Mouse (Mus musculus): ENCODE results near the gene Rsg1.

The Rsg1 gene

GRCm38 (mm10) chr4:141211646-141212045, 2.1 kb upstream of the Rsg1 start:
- WGBS, result over 99% methylated on average over 4 of the region's 4 CpGs

DNA sequence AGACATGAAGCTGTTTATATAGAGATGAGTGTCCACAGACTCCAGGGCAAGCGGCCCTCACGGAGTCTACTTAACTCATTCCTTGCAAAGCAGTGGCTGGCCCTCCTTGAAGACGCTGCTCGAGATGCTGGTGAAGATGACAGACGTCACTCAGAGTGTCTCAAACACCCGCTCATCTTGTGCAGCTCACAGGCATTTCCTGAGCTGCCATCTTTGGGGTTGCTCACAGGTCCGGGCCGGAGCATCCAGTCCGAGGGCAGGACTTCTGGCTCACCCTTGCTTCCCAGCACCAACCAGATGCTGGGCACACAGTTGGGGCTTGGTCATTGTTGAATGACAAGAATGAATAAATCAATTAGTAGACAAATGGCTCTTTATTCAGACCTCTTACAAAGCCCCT, 864 bp upstream of the Rsg1 start:
- WGBS, result 79% methylated on average over 9 of the region's 9 CpGs

GRCm38 (mm10) chr4:141213342-141213741, 414 bp upstream of the Rsg1 start:
- 47% methylated on average over 2 of the region's 2 CpGs for WGBS

DNA sequence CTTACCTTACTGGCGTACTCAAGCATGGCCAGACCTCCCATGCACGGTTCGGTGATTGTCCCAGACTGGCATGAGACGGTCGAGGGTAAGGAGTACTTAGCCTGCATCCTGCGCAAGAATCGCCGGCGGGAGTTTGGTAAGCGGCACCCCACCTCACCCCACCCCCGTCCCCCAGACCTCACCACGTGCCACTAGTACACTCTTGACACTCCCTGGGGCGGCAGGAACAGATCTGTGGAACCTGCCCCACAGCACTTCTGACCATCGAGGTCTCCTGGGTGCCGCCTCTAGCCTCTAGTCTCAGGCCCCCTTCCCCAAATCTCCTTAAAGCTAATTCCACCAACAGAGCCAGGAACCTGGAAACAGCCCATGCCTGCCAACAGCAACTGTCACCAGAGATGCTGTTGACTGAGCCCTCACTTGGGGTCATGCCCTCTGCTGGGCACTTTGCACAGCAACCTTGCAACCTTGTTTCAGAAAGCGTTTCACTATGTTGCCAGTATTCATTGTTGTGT, 638 bp downstream of the Rsg1 start:
- 2% methylated on average over 16 of the region's 16 CpGs for WGBS

GRCm38 (mm10) chr4:141219583-141220213, 5.9 kb downstream of the Rsg1 start:
- WGBS, result 90% methylated on average over 20 of the region's 20 CpGs

DNA sequence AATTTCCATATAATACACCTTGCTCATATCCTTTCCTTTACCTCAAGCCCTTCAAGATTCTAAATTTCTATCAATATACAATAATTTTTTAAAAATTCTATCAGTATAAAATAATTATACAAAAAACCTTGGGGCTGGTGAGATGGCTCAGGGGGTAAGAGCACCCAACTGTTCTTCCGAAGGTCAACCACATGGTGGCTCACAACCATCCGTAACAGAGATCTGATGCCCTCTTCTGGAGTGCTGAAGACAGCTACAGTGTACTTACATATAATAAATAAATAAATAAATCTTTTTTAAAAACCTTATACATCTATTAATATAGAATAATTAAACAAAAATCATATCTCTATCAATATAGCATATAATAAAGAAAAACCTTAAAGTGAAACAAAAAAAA, 8.1 kb downstream of the Rsg1 start:
- 80% methylated on average over 2 of the region's 2 CpGs for WGBS

- WGBS, result 91% methylated on average over 5 of the region's 5 CpGs
Measured at GRCm38 (mm10) chr4:141222752-141223151, 9.0 kb downstream of the Rsg1 start.

GRCm38 (mm10) chr4:141228687-141229086, 14.9 kb downstream of the Rsg1 start:
- 91% methylated on average over 7 of the region's 7 CpGs for WGBS

DNA sequence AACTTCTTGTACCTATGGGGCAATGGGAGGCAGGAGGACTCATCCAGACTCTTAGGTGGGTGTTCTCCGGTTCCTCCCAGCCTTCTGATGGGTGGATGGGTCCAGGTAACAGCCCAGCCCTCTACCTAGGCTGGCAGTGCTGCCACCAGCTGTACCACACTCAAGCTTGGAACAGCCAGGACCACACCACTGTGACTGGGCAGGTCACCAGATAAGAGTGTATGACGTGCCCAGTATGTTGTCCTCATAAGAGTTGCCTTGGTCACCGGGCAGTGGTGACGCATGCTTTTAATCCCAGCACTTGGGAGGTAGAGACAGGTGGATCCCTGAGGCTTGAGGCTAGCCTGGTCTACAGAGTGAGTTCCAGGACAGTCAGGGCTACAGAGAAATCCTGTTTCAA, 19.4 kb downstream of the Rsg1 start:
- WGBS, result 93% methylated on average over 4 of the region's 4 CpGs

DNA sequence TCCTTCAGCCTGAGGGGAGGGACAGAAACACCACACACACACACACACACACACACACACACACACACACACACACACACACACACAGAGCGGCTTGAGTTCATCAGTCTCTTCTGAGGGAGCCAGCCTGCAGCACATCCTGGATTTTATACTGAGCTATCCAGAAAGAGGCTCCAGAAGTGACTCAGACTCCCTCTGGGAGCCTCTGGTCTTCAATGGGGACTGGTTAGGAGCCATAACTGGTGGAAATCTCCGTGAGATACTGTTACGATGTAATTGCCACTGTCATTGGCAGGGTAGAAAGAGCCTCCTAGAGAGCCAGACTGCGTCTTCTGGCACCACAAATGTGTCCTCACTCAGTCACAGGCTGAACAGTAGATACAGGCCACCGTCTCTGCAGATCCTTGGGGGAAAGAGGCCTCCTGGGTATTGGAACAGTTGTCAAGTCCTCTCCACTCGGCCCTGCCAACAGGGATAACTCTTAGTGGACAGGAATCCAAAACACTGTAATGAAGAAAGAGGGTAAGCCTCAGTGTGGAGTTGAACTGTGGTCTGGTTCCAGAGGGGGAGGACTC, 21.9 kb downstream of the Rsg1 start:
- WGBS, result 78% methylated on average over 6 of the region's 6 CpGs

- 72% methylated on average over 3 of the region's 3 CpGs for WGBS
Measured at GRCm38 (mm10) chr4:141236856-141237255, 23.1 kb downstream of the Rsg1 start.

DNA sequence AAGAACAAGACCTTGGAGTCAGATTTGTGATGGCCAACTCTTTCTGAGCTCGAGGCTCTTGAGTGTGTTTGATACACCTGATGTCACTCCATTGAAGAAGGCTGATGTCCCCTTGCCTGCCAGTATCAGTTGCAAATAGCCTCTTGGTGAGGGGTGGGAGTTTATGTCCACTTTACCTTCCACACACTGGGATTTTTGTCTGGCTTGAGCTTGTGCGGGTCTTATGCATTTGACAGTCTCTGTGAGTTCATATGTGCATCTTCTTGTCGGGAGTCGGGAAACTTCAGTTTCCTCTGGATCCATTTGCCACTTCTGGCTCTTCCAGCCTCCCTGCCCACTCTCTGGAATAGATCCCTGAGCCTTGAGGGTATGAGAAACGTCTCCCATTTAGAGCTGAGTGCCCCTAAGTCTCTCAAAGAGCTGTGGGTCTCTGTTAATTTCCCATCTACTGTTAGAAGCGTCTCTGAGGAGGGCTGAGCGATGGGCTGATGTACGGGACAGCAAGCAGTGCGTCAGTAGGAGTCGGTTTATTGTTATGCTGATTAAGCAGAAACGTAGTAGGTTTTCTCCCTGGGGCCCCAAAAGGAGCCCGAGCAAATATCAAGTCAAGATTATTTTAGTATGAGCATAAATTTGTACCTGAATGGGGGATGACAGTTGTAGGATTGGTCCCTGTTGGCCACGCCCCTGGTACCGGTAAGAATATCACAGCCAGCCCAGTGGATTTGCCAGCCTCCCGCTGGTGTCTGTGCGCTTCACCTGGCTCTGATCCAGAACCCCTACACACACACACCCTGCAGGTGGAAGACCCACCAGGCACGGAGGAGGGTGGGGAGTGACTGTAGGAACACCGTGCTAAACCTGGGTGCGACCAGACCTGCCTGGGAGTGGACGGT, 25.0 kb downstream of the Rsg1 start:
- WGBS, result 6% methylated on average over 20 of the region's 20 CpGs

GRCm38 (mm10) chr4:141239388-141240125, 25.8 kb downstream of the Rsg1 start, which contains the start of gene Arhgef19:
TSS of gene Arhgef19 (plus strand) at chr4:141239499.
- WGBS, result 2% methylated on average over 31 of the region's 31 CpGs

GRCm38 (mm10) chr4:141240617-141241016, 26.9 kb downstream of the Rsg1 start:
- WGBS, result 11% methylated on average over 14 of the region's 14 CpGs

DNA sequence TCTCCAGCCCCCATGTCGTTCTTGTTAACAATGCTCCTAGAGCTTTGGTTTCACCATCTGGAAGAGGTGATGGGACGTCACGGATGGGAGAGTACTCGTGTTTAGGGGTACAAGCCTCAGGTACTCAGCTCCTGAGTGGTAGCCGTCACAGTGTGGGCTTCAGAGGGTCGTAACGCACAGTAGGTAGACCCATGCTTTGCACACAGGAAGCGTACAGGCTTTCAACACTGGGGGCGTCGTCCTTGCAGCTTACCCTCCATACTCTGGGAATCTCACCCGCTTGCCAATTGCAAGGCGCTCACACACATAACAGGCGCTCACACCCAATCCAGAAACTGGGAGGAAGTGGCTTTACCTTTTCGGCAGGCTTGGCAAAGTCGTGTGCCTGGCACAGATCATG, 28.1 kb downstream of the Rsg1 start:
- 47% methylated on average over 15 of the region's 15 CpGs for WGBS

GRCm38 (mm10) chr4:141242651-141243241, 29.0 kb downstream of the Rsg1 start:
- WGBS, result 31% methylated on average over 11 of the region's 11 CpGs

DNA sequence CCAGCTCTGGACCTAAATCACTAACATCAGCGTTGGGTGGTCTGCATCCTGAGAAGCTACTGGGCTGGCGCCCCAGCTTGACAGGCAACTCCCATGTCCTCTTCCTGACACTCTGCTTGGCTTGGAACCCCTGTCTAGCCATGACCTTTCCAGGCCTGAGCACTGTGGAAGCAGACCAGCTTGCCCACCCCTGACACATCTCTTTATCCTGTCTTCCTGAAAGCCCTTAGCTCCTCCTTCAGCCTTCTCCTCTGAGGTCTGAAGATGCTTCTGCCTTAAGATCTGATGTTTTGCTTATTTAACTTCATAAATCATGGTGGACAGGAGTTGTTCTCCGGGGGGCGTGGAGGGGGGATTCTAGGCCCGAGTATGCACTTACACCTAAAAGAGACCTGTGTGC, 29.9 kb downstream of the Rsg1 start:
- 86% methylated on average over 5 of the region's 5 CpGs for WGBS

GRCm38 (mm10) chr4:141244401-141244800, 30.6 kb downstream of the Rsg1 start:
- 57% methylated on average over 5 of the region's 5 CpGs for WGBS

- 38% methylated on average over 9 of the region's 9 CpGs for WGBS
Measured at GRCm38 (mm10) chr4:141244931-141245425, 31.2 kb downstream of the Rsg1 start.

DNA sequence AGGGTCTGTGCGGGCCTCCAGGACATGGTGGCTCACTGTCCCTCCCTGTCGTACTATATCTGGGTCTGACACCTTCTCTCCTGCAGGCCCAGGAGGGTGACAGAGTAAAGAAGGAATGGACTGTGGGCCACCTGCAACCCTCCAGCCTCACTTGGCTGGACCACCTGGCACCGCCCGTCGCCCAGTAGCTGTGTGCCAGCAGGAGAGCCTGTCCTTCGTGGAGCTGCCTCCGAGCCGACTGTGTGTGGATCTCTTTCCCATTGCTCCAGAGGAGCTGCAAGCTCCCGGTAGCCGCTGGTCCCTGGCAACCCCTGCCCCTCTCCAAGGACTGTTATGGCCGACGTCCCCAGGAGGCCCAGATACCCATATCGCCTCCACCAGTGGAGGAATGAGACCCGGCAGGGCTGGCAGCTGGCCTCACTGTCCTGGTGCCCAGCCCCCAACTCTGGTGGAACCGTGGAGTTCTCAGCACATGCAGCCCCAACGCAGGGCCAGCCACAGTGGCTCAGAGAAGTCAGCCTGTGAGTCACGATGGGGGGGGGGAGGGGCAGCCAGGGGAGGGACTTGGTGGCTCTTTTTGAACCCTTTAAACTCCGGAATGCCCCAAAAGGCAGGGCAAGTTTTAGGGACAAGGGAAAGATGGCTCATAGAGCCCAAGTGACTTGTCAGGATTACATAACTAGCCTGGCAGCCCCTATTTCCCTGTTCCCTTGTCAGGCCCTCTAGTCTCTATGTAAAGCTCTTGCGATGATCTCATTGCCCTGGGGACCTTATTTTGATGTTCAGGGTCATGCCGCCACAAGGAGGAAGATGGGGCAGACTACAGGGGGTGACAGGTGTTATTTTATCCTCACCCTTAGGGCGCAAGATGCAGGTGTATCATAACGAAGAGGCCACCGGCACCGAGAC, 32.6 kb downstream of the Rsg1 start:
- WGBS, result 32% methylated on average over 24 of the region's 24 CpGs
